Mouse (Mus musculus) hindbrain, embryonic 16.5 days (tissue): Measurements from ENCODE around the gene Arl6ip1. TPM values are rescaled to one million over a fixed set of nuclear protein-coding genes. Genes with fewer than 3 reads are reported as not detected.

Experiments
- ATAC-seq: fragments of 200-750 bp; cut with Nextera tagmentation; 2 replicates; pipeline ENCODE4 v1.8.0; 2017; ENCODE audit warnings: moderate TSS enrichment, moderate library complexity
- H3K27ac ChIP-seq: fragments of 300-500 bp; sonication (generic); 2 replicates; pipeline ENCODE4 v1.5.1; 2014; ENCODE audit warnings: low read depth, mild to moderate bottlenecking, control low read depth, low read length, moderate library complexity
- H3K27me3 ChIP-seq: fragments of 300-500 bp; sonication (generic); replicated peaks from 2 replicates; pipeline ENCODE4 v1.6.1; 2014; ENCODE audit warnings: low read length; ENCODE audit not compliant: control insufficient read depth, insufficient read depth
- H3K36me3 ChIP-seq: fragments of 300-500 bp; sonication (generic); 2 replicates; pipeline ENCODE4 v1.6.1; 2014; ENCODE audit warnings: mild to moderate bottlenecking, low read length, moderate library complexity, mixed read lengths; ENCODE audit not compliant: control insufficient read depth, insufficient read depth
- H3K4me1 ChIP-seq: fragments of 300-500 bp; sonication (generic); 2 replicates; pipeline ENCODE4 v1.6.1; 2014; ENCODE audit warnings: low read depth, low read length; ENCODE audit not compliant: control insufficient read depth, insufficient read depth
- H3K4me2 ChIP-seq: fragments of 300-500 bp; sonication (generic); 2 replicates; pipeline ENCODE4 v1.6.1; 2014; ENCODE audit warnings: mild to moderate bottlenecking, low read length, control low read depth, moderate library complexity
- H3K4me3 ChIP-seq: fragments of 300-500 bp; sonication (generic); 2 replicates; pipeline ENCODE4 v1.5.1; 2014; ENCODE audit warnings: mild to moderate bottlenecking, low read length, control low read depth, moderate library complexity
- H3K9ac ChIP-seq: fragments of 300-500 bp; sonication (generic); 2 replicates; pipeline ENCODE4 v1.6.1; 2014; ENCODE audit warnings: low read depth, mild to moderate bottlenecking, control low read depth, low read length, moderate library complexity
- H3K9me3 ChIP-seq: fragments of 300-500 bp; sonication (generic); 2 replicates; pipeline ENCODE4 v1.6.1; 2014; ENCODE audit warnings: mild to moderate bottlenecking, low read length, moderate library complexity; ENCODE audit not compliant: control insufficient read depth
- WGBS: fragments of 180-500 bp; shearing (Covaris S2); extraction: QIAGEN DNeasy Blood & Tissue Kit; methylation state at CpG from one replicate; pipeline ENCODE4 v1.1.7; 2014; 5-methylcytosine and 5-hydroxymethylcytosine counted together
- polyA plus RNA-seq: library from polyadenylated mRNA; unstranded; fragments of >200 nt; fragmentation: Nextera tagmentation; extraction: Ambion mirVana; gene quantifications from 2 replicates; pipeline ENCODE4 v1.2.1, GENCODE M21; 2015

Arl6ip1 gene
- polyA plus RNA-seq, 1 experiment from 2014 or later, result 635 TPM

DNA sequence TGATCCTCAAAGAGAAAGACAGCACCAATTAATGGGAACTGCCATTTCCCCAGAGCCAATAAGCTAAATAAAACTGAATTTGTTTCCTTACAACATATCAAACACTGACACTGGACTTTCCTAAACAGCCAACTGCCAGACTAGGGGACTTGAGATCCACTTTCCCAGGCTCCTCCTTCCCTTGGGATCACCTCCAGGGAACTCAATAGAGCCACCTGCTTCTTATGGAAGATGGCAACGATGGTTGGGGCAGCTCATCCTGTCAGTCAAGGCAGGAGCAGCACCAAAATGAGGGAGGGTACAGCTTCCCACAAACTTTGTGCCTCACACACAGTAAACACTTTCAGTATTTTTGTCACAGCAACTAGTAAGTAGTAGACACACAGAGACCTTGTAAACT, 21.8 kb downstream of the Arl6ip1 start:
- H3K36me3 ChIP-seq, result peaks cover 40% of the 10 kb centered on the region
- no peak overlapping the region for H3K4me3 ChIP-seq
- H3K4me2 ChIP-seq, result no peak overlapping the region
- peaks cover 21% of the 10 kb centered on the region for H3K4me1 ChIP-seq
- H3K27me3 ChIP-seq, result no peaks in the 10 kb centered on the region
- 56% methylated on average over 1 of the region's 1 CpGs for WGBS
- H3K9ac ChIP-seq, result no peak overlapping the region
- no peak for ATAC-seq
- H3K9me3 ChIP-seq, result no peaks in the 10 kb centered on the region
- H3K27ac ChIP-seq, result no peak overlapping the region

DNA sequence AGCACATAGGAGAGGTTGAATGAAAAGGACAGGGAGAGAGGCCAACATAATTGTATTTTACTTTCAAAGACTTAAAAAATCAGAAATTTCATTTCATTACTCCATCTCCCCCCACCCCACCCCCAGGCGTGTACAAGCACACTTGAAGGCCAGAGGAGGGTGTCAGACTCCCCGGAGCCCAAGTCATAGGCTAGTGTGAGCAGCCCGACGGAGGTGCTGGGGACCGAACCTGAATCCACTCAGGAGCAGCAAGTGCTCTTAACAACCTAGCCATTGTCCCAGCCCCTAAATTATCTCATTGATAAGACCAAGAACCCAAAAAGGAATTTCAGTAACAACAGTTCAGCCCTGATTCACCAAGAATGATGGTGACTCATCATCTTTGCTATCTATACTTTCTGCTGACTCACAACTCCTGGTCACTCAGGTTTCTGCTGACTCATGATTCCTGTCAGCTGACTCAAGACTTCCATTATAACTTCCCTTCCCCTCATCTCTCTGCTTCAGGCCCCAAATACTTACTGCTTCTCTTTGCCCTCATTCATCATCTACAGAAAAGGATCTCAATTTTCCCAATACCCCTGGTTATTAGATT, 24.9 kb downstream of the Arl6ip1 start:
- H3K27ac ChIP-seq, result no peak overlapping the region
- ATAC-seq, result no peak
- no peak overlapping the region for H3K9ac ChIP-seq
- H3K4me2 ChIP-seq, result no peak overlapping the region
- peaks cover 31% of the 10 kb centered on the region for H3K36me3 ChIP-seq
- no peaks in the 10 kb centered on the region for H3K9me3 ChIP-seq
- 79% methylated on average over 5 of the region's 5 CpGs for WGBS
- no peak overlapping the region for H3K4me3 ChIP-seq
- H3K27me3 ChIP-seq, result no peaks in the 10 kb centered on the region
- H3K4me1 ChIP-seq, result no peaks in the 10 kb centered on the region

DNA sequence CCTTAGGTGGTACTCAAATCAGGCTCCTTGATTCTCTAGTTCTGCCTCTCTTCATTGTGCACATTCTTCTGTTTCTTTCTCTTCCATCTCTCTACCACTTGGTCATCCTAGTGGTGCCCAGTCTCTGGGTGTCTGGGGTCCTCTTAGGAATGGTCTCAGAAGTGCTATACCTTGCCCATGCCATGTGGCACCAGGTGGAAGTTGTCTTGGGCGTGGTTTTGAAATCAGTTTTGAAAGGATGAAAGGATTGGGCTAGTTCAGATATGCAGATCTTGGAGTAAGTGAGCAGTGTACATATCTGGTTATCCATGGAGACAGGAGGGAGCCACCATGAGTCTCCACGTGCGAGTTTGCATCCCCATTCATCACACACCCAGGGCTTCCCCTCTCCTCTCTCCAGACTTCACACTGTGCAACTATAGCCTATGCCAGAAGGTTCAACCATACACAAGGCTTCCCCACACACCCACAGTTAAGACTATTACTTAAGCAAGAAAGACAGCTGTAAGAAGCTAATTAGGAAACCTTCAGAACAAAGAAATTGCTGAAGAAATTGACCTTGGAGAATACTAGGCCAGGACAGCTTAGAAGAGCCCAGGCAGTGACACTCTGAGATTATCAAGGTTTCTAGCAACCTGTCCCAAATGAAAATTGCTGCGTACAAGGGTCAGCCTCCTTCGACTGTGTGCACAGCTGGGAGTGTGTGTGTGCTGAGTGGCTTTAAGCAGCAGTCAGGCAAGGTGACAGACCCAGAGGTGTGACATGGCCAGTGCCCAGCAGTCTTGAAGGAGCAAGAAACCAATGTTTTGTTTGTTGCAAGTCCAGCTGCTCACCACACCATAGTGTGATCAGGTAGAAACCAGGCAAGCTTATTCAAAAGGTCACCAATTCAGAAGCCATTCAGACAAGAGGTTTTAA, 25.7 kb downstream of the Arl6ip1 start:
- Histone ChIP-seq H3K4me2 (no peak overlapping the region), H3K27ac (no peak overlapping the region), H3K36me3 (peaks cover 26% of the 10 kb centered on the region), H3K9me3 (no peaks in the 10 kb centered on the region), H3K4me3 (no peak overlapping the region), H3K9ac (no peak overlapping the region), H3K4me1 (no peaks in the 10 kb centered on the region), H3K27me3 (no peaks in the 10 kb centered on the region)
- 0 out of 2 replicates have a peak, but pooled peaks have one; percentile 5 for ATAC-seq
- 45% methylated on average over 5 of the region's 5 CpGs for WGBS

DNA sequence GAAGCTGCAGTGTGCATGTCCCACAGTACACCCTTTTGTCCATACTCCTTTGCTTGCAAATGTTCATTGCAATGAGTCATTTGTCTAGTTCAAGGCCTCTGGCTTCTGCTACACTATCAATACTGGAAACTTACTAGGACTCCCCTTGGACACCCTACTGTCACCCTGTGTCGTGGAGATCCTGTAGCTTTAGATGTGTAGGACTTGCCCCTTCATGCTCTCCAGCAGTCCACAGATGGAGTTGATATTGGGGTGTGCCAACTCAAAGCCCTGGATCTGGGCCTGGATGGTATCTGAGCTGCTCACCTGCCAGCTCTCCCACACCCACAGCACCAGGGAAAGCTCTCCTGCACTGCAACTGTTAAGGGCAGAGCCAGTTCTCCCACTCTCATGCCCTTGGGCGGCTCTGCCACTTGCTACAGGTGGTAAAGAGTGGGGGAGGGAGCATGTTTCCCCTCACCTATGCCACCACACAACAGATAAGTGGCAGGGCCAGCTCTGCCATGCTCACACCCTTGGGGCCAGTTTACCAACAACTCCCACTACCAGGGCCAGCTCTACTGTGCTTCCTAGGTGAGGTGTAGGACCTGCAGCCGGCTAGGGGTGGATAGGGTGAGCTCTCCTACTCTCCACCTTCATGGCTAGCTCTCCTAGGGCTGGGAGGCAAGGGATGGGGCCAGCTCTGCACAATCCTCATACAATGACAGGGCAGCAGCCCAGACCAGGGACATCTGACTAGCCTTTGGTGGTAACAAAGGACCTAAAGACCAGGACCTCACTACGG, 26.6 kb downstream of the Arl6ip1 start:
- Histone ChIP-seq H3K27ac (no peak overlapping the region), H3K4me1 (no peaks in the 10 kb centered on the region), H3K9me3 (no peaks in the 10 kb centered on the region), H3K27me3 (no peaks in the 10 kb centered on the region), H3K4me2 (no peak overlapping the region), H3K36me3 (peaks cover 17% of the 10 kb centered on the region), H3K9ac (no peak overlapping the region), H3K4me3 (no peak overlapping the region)
- peak; percentile 57 for ATAC-seq
- WGBS, result 44% methylated on average over 4 of the region's 4 CpGs

DNA sequence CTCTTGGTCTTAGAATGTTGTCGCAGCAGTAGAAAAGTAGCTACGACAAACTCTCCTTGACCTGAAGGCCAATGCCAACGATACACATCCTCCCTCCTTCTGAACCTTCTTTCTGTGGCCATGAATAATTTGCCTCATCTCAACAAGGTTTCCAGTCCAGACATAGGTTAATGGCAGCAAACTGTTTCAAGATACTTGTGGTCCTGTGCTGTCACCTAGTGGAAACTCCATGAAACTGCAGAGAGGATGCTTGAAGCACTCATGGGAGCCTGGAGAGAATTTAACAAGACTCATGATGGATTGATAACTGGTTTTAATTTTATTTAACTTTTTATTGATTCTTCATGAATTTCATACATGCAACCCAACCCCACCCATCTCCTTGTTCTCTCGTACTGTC, 27.2 kb downstream of the Arl6ip1 start:
- Histone ChIP-seq H3K27me3 (no peaks in the 10 kb centered on the region), H3K4me1 (no peaks in the 10 kb centered on the region), H3K36me3 (peaks cover 17% of the 10 kb centered on the region), H3K4me2 (no peak overlapping the region), H3K9me3 (no peaks in the 10 kb centered on the region), H3K27ac (no peak overlapping the region), H3K9ac (no peak overlapping the region), H3K4me3 (no peak overlapping the region)
- 42% methylated on average over 4 of the region's 4 CpGs for WGBS
- peak; percentile 46; the same call in 1 of the 2 replicates for ATAC-seq

DNA sequence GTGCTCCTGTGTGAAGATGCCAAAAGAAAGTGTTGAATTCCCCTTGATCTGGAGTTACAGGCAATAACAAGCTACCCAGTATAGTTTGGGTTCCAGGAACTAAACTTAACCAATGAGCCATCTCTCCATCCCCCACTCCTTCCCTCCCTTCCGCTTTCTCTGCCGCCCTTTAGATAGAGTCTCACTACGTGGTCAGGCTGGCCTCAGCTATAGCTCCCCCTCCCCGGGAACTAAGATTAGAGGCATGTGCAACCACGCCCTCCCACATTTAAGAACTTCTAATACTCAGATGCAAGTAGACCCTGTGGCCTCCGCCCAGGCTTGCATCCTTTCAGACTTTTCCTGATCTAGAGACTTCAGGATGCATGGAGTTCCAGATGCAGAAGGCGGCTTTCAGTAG, 31.8 kb downstream of the Arl6ip1 start:
- H3K4me2 ChIP-seq, result no peak overlapping the region
- no peak overlapping the region for H3K27ac ChIP-seq
- ATAC-seq, result no peak
- 80% methylated on average over 7 of the region's 7 CpGs for WGBS
- no peak overlapping the region for H3K9ac ChIP-seq
- no peak overlapping the region for H3K4me3 ChIP-seq
- H3K36me3 ChIP-seq, result no peaks in the 10 kb centered on the region
- H3K4me1 ChIP-seq, result no peaks in the 10 kb centered on the region
- H3K27me3 ChIP-seq, result no peaks in the 10 kb centered on the region
- H3K9me3 ChIP-seq, result no peaks in the 10 kb centered on the region

DNA sequence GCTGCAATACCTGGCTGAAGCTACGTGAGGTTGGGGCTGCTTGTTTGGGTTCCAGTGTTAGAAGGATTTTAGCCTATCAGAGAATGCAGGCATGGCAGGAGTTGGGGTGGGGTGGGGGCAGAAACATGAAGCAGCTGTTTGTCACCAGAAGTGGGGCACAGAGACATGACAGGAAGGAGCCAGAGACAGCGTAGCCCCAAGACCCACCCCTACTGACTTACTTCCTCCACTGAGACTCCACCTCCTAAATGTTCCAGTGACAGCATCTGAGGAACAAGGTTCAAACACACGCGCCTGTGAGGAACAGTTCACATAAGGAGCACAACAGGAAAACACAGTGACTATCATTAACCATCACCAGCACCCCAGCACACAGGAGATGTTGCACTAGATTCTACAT, 49.5 kb downstream of the Arl6ip1 start:
- H3K36me3 ChIP-seq, result no peaks in the 10 kb centered on the region

DNA sequence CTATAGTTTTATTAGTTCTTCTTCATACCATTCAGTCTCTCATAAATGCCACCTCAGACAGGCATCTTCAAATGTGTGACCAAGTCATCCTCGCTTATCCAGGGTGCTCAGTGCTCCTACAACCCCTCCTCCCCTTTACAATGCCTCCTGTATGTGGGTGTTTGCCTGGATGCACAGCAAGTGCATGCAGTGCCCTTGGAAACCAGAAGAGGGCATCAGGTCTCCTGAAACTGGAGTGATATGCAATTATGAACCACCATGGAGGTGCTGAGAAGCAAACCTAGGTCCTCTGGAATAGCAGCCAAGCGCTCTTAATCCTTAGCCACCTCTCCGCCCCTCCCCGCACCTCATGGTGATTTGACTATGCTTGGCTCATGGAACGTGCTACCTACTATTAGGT, 50.4 kb downstream of the Arl6ip1 start:
- Histone ChIP-seq H3K9ac (no peak overlapping the region), H3K36me3 (no peaks in the 10 kb centered on the region), H3K9me3 (no peaks in the 10 kb centered on the region), H3K4me1 (no peaks in the 10 kb centered on the region), H3K4me2 (no peak overlapping the region), H3K27ac (no peak overlapping the region), H3K27me3 (no peaks in the 10 kb centered on the region), H3K4me3 (no peak overlapping the region)
- no peak for ATAC-seq
- WGBS, result 87% methylated on average over 5 of the region's 5 CpGs

More for the DNA sequence above, 49.5 kb downstream of the Arl6ip1 start:
- no peaks in the 10 kb centered on the region for H3K27me3 ChIP-seq
- no peak overlapping the region for H3K27ac ChIP-seq
- H3K9ac ChIP-seq, result no peak overlapping the region
- H3K4me3 ChIP-seq, result no peak overlapping the region
- no peaks in the 10 kb centered on the region for H3K4me1 ChIP-seq
- H3K9me3 ChIP-seq, result no peaks in the 10 kb centered on the region
- 84% methylated on average over 4 of the region's 4 CpGs for WGBS
- no peak overlapping the region for H3K4me2 ChIP-seq
- ATAC-seq, result no peak
